Mouse (Mus musculus) embryonic fibroblast, embryonic 13.5 days (primary cell): Measurements from ENCODE around the gene Lpo.

Experiments
- CTCF ChIP-seq: IDR thresholded peaks from 2 replicates; pipeline ENCODE4 v1.5.1; 2011; ENCODE audit warnings: mild to moderate bottlenecking, control low read depth, low read length, moderate library complexity, borderline replicate concordance; ENCODE audit not compliant: insufficient read depth
- POLR2A ChIP-seq: IDR thresholded peaks from 2 replicates; pipeline ENCODE4 v1.6.1; 2011; ENCODE audit warnings: low read depth, mild to moderate bottlenecking, control low read depth, low read length, moderate library complexity

DNA sequence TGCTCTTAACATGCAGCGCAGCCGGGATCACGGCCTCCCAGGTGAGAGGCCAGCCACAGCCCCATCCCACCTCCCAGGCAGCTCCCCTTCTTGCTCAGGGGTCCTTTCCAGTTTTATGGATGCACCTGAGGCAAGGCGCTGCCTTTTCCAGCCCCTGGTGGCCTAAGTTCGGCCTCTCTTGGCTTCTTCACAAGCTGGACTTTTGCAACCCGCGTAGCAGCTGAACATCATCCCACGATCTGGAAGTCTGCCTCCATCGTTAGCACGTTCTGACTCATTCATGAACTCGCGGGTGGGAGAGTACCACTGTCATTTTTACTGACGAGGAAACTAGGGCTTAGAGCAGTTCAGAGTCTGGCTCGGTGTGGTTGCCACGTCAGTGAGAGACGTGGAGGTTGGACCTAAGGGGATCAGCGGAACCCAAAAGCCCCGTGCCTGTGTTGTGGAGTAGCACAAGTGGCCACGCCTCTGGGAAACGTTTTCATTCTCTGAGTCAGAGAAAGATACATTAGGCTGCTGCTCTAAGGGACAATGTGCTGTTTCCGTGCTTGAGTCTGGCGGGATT lies 26.3 kb downstream of the Lpo start:
- TF ChIP-seq CTCF (no peak), POLR2A (no peak)
